Mouse (Mus musculus): Measurements from ENCODE around the gene Shisal2a.
A peak's percentile ranks its signal among the peaks of the same experiment; 100 is the strongest.

Shisal2a gene

DNA sequence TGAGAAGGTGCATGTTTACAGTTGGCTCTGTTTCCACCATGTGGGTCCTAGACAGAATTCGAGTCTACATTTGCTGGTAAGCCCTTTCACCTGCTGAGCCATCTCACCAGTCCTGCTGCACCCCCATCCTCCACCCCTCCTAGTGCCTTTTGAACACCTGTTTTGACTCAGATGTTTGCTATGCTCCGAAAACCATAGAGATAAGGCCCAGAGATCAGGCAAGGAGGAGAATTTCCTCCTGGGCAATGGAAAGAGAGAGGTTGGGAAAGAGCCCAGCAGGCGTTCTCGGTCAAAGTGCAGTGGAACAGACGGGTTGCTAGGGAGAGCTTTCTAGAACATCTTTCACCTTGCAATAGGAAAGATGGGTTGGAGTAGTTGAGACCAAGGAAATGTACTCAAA, 8.0 kb upstream of the Shisal2a start:
- no peak for DNase-seq (ENCODE audit: low read depth, low spot score)
- H3K27me3 ChIP-seq (ENCODE audit: control insufficient read depth, insufficient read depth, low read length, poor library complexity, severe bottlenecking), result no peaks in the 10 kb centered on the region; the same call in 1 of the 2 replicates
- H3K36me3 ChIP-seq (ENCODE audit: control insufficient read depth, insufficient read depth, low read length, poor library complexity, severe bottlenecking), result no peaks in the 10 kb centered on the region

DNA sequence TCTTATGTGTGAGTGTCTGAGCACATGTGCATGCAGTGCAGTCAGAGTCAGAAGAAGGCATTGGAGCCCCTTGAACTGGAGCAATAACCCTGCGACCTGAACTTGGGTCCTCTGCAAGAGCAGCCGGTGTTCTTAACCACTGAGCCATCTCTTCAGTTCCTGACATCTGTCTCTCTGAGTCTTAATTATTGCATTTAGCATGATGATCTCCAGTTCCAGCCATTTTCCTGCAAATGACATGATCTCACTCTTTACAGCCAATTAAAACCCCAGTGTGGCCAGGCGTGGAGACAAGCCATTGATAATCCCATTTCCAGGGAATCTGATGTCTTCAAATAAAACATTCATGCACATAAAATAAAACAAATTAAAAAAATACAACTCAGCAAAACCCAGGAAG, 5.6 kb upstream of the Shisal2a start:
- no peak for DNase-seq (ENCODE audit: low read depth, low spot score)
- H3K27me3 ChIP-seq (ENCODE audit: control insufficient read depth, insufficient read depth, low read length, poor library complexity, severe bottlenecking), result no peaks in the 10 kb centered on the region; the same call in 1 of the 2 replicates
- H3K36me3 ChIP-seq (ENCODE audit: control insufficient read depth, insufficient read depth, low read length, poor library complexity, severe bottlenecking), result no peaks in the 10 kb centered on the region

DNA sequence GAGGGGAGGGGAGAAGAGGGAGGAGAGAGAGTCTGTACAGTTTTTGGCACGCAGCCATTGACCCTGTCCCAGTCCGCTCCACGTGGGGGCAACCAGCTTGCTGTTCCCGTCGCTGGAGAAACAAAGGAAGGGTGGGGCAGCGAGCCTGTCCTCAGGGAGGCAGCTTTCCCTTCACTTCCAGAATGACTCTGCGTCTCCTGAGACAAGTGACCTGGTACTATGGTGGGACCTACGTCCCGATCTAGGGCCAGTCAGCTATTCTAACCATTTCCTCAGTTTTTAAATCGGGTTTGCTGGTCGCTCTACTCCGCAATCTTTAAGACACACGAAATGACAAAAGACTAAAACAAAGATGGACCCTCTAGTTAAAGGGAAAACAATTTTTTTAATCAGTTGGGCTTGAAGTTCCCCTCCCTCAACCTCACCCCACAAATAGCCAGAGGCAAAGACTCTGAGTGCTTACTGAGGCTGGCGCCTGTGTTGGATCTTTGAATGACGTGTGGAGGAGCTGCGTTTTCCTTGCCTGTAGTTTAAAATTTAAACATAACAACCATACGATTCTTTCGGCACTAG, 4.6 kb upstream of the Shisal2a start:
- Histone ChIP-seq H3K27me3 (ENCODE audit: control insufficient read depth, insufficient read depth, low read length, poor library complexity, severe bottlenecking) (no peaks in the 10 kb centered on the region; the same call in 1 of the 2 replicates), H3K36me3 (ENCODE audit: control insufficient read depth, insufficient read depth, low read length, poor library complexity, severe bottlenecking) (no peaks in the 10 kb centered on the region)
- peak; percentile 26 for DNase-seq (ENCODE audit: low read depth, low spot score)

DNA sequence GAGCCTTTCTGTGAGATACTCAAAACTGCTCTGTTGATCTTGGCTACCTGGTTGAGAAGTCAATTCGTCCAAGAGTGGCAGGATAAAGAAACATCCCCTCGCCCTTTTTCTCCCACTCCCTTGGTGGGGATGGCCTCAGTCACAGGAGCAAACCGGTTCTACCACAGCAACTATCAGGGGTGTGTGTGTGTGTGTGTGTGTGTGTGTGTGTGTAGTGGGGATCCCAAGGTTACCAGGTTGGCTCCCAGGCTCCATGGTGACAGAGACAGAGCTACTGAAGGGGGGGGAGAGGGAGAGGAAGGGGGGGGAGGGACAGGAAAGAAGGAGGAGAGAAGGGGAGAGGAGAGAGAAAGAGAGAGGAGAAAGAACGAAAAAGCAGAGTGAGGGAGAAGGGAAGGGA, 4.0 kb upstream of the Shisal2a start:
- Histone ChIP-seq H3K36me3 (ENCODE audit: control insufficient read depth, insufficient read depth, low read length, poor library complexity, severe bottlenecking) (no peaks in the 10 kb centered on the region), H3K27me3 (ENCODE audit: control insufficient read depth, insufficient read depth, low read length, poor library complexity, severe bottlenecking) (no peaks in the 10 kb centered on the region; the same call in 1 of the 2 replicates)
- DNase-seq (ENCODE audit: low read depth, low spot score), result no peak

DNA sequence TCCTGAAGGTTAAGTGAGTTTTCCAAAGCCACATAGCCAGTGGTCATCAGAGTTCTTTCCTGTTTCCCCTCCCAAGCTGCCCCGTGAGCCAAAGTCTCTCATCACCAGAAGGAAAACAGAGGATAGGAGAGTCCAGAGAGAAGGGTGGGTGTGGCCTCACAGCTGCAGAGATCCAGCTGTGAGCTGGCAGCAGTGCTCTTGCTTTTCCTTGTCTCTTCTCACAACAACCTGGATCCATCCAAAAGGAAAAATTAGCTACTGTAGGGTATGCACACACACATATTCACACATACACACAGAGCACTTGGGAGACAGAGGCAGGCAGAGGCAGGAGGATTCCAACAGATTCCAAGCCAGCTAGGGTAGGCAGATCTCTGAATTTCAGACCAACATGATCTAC, 2.9 kb upstream of the Shisal2a start:
- Histone ChIP-seq H3K36me3 (ENCODE audit: control insufficient read depth, insufficient read depth, low read length, poor library complexity, severe bottlenecking) (no peaks in the 10 kb centered on the region), H3K27me3 (ENCODE audit: control insufficient read depth, insufficient read depth, low read length, poor library complexity, severe bottlenecking) (no peaks in the 10 kb centered on the region)
- DNase-seq (ENCODE audit: low read depth, low spot score), result no peak

DNA sequence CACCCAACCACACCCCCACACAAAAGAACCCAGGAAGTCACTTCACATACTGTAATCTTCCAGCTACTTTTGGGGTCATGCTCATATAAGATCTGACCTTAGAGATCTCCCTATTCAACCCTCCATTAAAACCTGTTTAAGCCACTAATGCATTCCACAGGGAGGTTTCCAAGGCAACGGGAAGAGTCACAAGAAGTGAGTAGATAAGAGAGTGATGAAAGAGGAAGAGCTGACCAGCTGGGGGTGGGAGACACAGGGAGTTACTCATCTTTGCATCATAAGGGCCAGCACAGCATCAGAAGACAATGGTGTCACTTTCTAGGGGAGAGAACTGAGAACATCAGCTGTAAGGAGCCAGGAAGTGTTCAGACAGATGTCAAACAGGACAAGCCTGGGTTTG, 3.0 kb downstream of the Shisal2a start:
- Histone ChIP-seq H3K36me3 (ENCODE audit: control insufficient read depth, insufficient read depth, low read length, poor library complexity, severe bottlenecking) (no peaks in the 10 kb centered on the region), H3K27me3 (ENCODE audit: control insufficient read depth, insufficient read depth, low read length, poor library complexity, severe bottlenecking) (no peaks in the 10 kb centered on the region)
- DNase-seq (ENCODE audit: low read depth, low spot score), result no peak

DNA sequence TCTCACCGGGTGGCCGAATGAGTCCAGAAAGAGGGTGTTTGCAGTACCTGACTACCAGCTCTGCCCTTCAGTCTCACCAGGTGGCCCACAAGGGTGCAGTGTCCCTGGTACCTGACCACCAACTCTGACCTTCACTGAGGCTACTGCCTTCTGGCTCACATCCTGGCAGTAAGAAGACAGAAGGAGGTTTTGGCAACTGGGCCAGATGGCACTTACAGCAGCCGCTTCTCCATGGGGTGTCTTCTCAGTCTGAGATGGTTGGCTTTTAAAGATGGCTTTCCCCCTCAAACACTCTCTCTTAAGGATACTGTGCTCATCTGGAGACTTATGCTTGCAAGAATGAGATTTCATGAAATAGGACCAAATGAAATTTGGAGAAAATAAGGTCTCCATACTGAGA, 3.7 kb downstream of the Shisal2a start:
- no peaks in the 10 kb centered on the region for H3K27me3 ChIP-seq (ENCODE audit: control insufficient read depth, insufficient read depth, low read length, poor library complexity, severe bottlenecking)
- DNase-seq (ENCODE audit: low read depth, low spot score), result no peak
- H3K36me3 ChIP-seq (ENCODE audit: control insufficient read depth, insufficient read depth, low read length, poor library complexity, severe bottlenecking), result no peaks in the 10 kb centered on the region

DNA sequence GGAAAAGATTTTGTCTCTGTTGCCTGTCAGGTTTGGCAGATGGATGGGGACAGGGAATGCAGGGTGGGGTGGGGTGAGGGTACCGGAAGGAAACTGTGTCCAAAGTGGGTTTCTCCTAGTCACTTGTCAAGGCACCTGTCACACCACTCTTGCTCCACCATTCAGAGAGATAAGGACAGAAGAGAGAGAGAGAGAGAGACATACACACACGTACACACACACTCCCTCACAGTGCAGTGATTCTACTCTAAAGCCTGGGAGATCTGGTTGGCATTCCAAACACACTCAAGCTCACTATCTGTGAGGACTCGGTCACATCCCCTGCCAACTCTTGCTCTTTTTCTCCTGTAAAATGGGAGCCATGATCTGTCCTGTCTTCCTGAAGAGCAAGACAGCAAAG, 11.0 kb downstream of the Shisal2a start:
- Histone ChIP-seq H3K27me3 (ENCODE audit: control insufficient read depth, insufficient read depth, low read length, poor library complexity, severe bottlenecking) (no peaks in the 10 kb centered on the region), H3K36me3 (ENCODE audit: control insufficient read depth, insufficient read depth, low read length, poor library complexity, severe bottlenecking) (no peaks in the 10 kb centered on the region)
- no peak for DNase-seq (ENCODE audit: low read depth, low spot score)

DNA sequence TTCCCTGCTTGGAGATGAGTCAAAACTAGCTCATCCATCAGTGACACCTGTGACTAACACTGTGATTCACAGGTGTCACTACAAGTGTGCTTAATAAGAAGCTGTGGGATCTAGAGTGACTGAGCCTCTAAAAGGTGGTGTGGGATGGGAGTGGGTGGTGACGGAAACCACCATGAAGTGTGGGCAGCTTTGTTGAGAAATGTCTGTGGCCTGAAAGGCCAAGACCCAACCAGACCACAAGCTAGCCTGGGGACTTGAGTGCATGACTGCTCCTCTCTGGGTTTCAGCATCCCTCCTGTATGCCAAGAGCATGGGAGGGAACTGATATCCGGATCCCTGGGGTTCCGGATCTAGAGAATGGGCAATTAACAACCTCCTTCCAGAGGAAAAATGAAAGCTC, 11.7 kb downstream of the Shisal2a start:
- no peaks in the 10 kb centered on the region for H3K36me3 ChIP-seq (ENCODE audit: control insufficient read depth, insufficient read depth, low read length, poor library complexity, severe bottlenecking)
- DNase-seq (ENCODE audit: low read depth, low spot score), result no peak

DNA sequence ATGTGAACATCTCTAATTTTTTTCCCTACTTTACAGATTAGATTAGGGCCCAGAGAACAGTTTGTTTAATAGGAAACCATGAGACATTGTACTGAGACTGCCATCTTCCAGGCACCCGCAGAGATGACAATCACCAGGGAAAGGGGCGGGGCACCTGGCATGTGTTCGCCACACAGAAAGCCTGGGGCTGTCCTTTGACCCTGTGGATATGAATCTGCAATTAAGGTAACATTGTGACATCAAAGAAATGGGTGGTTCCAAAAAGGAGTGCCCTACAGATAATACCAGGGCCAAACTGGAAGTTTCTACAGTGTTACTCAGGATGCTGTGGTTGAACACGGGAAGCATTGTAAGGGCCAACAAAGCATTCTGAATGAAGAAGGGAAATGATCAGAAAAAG, 12.7 kb downstream of the Shisal2a start:
- no peak for DNase-seq (ENCODE audit: low read depth, low spot score)
- H3K36me3 ChIP-seq (ENCODE audit: control insufficient read depth, insufficient read depth, low read length, poor library complexity, severe bottlenecking), result no peaks in the 10 kb centered on the region
- H3K27me3 ChIP-seq (ENCODE audit: control insufficient read depth, insufficient read depth, low read length, poor library complexity, severe bottlenecking), result no peaks in the 10 kb centered on the region

More for the DNA sequence above, 11.7 kb downstream of the Shisal2a start:
- no peaks in the 10 kb centered on the region for H3K27me3 ChIP-seq (ENCODE audit: control insufficient read depth, insufficient read depth, low read length, poor library complexity, severe bottlenecking)

DNA sequence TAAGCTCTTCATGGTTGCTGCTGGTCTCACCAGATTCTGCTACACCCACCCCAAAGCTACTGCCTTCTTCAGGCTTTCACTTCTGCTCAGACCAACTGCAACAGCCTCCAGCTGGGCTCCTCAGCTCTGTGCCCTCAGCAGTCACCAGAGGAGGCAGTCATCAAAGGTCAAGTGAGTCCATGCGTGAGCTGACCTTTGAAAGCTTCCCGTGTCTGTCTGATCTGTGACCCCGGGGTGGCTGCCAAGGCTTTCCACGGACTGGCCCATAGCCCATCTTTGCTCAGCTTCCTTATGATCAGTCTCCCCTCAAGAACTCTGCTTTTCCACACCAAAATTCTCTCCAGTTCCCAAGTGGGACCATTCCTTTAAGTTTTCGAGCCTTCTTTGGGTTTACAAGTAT, 13.9 kb downstream of the Shisal2a start:
- H3K36me3 ChIP-seq (ENCODE audit: control insufficient read depth, insufficient read depth, low read length, poor library complexity, severe bottlenecking), result no peaks in the 10 kb centered on the region
- peak; percentile 39 for DNase-seq (ENCODE audit: low read depth, low spot score)
- H3K27me3 ChIP-seq (ENCODE audit: control insufficient read depth, insufficient read depth, low read length, poor library complexity, severe bottlenecking), result no peaks in the 10 kb centered on the region

DNA sequence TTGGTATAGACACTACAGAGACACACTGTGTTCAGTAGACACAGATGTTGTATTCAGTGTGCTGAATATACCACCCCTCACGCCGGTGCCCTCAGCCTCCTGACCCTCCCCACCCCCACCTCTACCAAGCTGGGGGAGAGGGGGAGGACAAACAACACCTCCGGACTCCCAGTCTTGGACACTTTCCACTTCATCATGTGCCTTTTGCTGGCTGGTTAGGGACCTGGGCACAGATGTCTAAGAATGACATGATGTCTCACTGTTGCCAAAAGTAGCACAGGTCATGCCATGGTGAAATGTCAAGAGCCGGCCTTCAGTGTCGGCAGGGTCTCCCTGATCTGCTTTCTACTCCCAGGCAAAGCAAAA, 19.1 kb downstream of the Shisal2a start:
- Histone ChIP-seq H3K36me3 (ENCODE audit: control insufficient read depth, insufficient read depth, low read length, poor library complexity, severe bottlenecking) (no peaks in the 10 kb centered on the region), H3K27me3 (ENCODE audit: control insufficient read depth, insufficient read depth, low read length, poor library complexity, severe bottlenecking) (no peaks in the 10 kb centered on the region)
- no peak for DNase-seq (ENCODE audit: low read depth, low spot score)

DNA sequence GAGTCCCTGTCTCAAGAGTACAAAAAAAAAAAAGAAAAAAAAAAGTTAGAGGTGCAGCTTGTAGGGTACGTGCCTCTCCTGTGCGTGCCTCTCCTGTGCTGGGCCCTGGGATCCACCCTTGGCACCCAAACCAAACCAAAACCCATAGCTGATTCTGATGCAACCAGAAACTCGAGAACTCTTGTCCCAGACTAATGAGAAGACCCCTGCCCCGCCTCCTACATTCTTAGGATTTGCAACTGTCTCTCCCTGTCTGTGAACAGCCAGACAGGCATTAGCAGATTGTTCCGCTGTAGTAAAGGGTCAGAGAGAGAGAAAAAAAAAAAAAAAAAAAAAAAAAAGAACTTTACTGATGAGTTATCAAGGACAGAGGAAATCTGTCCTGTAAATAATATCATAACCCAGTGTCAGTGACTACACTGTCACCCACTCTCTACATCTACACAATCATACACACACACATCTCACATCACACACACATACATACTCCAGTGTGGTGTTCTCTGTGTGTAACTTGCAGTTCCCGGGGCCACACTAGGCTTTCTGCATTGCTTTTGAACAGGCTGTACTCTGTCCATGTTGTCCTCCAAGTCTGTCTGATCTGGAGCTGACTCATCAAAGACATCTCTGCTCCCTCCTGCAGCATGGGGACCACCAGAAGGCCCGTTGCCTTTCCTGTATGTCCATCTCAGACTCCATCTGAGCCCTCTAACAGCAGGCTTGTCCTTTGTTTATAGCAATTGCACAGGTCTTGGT, 19.6 kb downstream of the Shisal2a start:
- H3K27me3 ChIP-seq (ENCODE audit: control insufficient read depth, insufficient read depth, low read length, poor library complexity, severe bottlenecking), result no peaks in the 10 kb centered on the region
- no peaks in the 10 kb centered on the region for H3K36me3 ChIP-seq (ENCODE audit: control insufficient read depth, insufficient read depth, low read length, poor library complexity, severe bottlenecking)
- no peak for DNase-seq (ENCODE audit: low read depth, low spot score)

DNA sequence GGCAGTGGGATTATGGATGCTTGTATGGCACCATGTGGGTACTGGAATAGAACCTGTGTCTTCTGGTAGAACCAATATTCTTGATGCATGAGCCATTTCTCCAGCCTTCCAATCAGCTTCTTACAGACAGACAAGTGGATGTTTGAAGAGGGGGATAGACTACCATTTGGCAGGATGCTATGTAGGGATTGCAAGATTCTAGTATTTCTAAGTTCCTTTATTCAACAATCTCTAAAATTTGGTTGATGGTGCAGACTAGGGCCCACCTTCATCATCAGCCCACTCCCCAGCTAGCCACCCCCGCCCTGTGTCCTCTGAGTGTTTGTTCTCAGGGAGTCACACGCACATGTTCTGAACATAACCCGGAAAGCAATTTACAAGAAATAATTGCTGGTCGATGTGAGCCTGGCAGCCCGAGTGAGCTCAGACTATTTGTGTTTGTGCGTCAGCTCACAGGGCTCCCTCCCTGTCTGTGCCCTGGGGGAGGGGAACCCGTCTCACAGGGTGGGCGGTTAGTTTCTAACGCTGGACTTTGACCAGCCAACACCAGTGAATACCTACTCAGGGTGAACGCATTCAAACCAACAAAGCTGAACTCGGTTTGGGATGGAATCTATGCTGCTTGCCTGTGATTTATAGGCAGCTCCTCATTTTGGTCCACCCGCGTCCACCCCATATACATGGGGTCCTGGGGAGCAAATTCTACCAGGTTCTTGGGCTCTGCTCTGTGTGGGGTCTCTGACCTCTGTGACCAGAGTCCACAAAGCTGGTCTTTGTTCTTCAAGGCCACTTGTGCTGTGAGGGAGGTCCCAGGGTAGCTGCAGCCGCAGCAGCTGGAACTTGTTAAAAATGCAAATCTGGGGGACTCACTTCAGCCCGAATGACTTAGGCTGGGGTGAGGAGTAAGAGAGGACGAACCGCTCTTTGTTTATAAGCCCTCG, 20.6 kb downstream of the Shisal2a start:
- Histone ChIP-seq H3K36me3 (ENCODE audit: control insufficient read depth, insufficient read depth, low read length, poor library complexity, severe bottlenecking) (no peaks in the 10 kb centered on the region), H3K27me3 (ENCODE audit: control insufficient read depth, insufficient read depth, low read length, poor library complexity, severe bottlenecking) (no peaks in the 10 kb centered on the region)
- DNase-seq (ENCODE audit: low read depth, low spot score), result no peak

Measured in splenic B cell, adult 2 months (primary cell).